Mouse (Mus musculus) bone marrow macrophage, adult 2 months (primary cell): ENCODE results near the gene Slc28a1.

Source experiments
- CTCF ChIP-seq: IDR thresholded peaks from 2 replicates; pipeline ENCODE4 v1.5.1; 2012; ENCODE audit warnings: low read depth, mild to moderate bottlenecking, low read length, moderate library complexity
- POLR2A ChIP-seq: IDR thresholded peaks from 2 replicates; pipeline ENCODE4 v1.6.1; 2012; ENCODE audit warnings: mild to moderate bottlenecking, low read depth, low read length, borderline replicate concordance

DNA sequence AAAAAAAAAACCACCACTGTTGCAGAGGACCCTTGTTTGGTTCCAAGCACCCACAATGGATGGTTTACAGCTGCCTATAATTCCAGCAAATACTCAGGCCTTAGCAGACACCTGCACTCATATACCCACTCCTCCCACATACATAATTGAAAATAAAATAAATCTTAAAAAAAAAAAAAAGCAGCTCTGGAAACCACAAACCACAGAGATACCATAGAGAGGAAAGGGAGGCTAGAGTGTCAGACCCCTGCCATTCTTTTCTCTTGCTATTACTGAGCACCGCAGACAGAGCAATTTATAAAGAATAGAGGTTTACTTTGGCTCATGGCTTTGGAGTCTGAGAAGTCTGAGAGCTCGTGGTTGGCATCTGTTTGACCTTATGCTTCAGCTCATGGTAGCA is 8.2 kb downstream of the Slc28a1 start:
- TF ChIP-seq POLR2A, result no peak
- no peak for TF ChIP-seq CTCF
